Mouse (Mus musculus): Measurements from ENCODE around the gene Sardh. TPM values are rescaled to one million over a fixed set of nuclear protein-coding genes. Genes with fewer than 3 reads are reported as not detected.

The Sardh gene
- total and polyA plus RNA-seq, 3 experiments = 0.13 TPM; not detected in 2

DNA sequence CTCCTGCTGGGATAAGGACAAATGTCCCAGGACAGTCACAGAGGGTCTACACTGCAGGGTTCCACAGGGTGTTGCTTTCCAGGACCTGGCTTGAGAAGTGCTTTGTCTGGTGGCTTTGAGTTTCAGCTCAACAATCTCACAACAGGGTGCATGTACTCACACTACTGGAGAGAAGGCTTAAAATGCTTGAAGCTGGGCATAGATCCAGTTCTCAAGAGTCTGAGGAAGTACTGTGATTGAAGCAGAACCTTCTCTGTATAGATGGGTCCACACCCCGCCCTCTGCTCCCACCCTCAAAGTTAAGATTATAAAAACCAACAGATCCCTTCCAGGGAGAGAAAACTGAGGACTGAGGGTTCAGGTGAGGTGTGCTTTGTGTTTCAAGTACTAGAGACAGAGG lies 47.6 kb downstream of the Sardh start:
- H3K36me3 ChIP-seq (replicated peaks in 1 of 2; ENCODE audit: control insufficient read depth in 1 of 2, insufficient read depth in 1 of 2, low read length in 1 of 2) = no peaks in the 10 kb centered on the region
- peaks cover 0 to 11% of the 10 kb centered on the region in 2 experiments; a peak in 2 of 4 replicates for H3K4me1 ChIP-seq (ENCODE audit: control insufficient read depth in 1 of 2, insufficient read depth in 2 of 2)
- no peak overlapping the region for H3K4me3 ChIP-seq (replicated peaks in 1 of 3; ENCODE audit: low read depth in 2 of 3, low read length in 2 of 3, poor library complexity in 1 of 3)
- in situ Hi-C loops (cut with MboI; ENCODE audit: low pct_ligation_motif_present, low pct_unique_long_range_greater_than_20kb, low sequenced_read_pairs) (no loop called here), dilution Hi-C loops (cut with MboI; ENCODE audit: extremely low pct_ligation_motif_present, extremely low pct_unique_long_range_greater_than_20kb, low sequenced_read_pairs) (no loop called here)
- no peak for DNase-seq (ENCODE audit: extremely low read depth)
- no peak overlapping the region for H3K4me2 ChIP-seq (ENCODE audit: insufficient read depth, low read depth, poor library complexity, severe bottlenecking)
- no peaks in the 10 kb centered on the region for H3K9me3 ChIP-seq (replicated peaks; ENCODE audit: low read length)
- no peak overlapping the region for H3K9ac ChIP-seq (ENCODE audit: insufficient read depth, low read depth)
- H3K27me3 ChIP-seq (replicated peaks) = peaks cover 10% of the 10 kb centered on the region
- H3K79me2 ChIP-seq (replicated peaks; ENCODE audit: control insufficient read depth, extremely low read depth, insufficient read depth, poor library complexity, severe bottlenecking) = no peaks in the 10 kb centered on the region
- TF ChIP-seq MEF2A (IDR thresholded peaks at IDR 0.05; ENCODE audit: borderline replicate concordance, low read depth, low read length) (no peak), CHD1 (IDR thresholded peaks at IDR 0.05; ENCODE audit: low read depth, low read length) (no peak), NELFE (IDR thresholded peaks at IDR 0.05; ENCODE audit: low read depth, low read length) (no peak), ETS1 (conservative IDR thresholded peaks at IDR 0.05; ENCODE audit: low read depth, low read length) (no peak), TCF12 (IDR thresholded peaks at IDR 0.05; ENCODE audit: low read depth, low read length) (no peak), EP300 (IDR thresholded peaks at IDR 0.05; ENCODE audit: low read length) (no peak), GABPA (IDR thresholded peaks at IDR 0.05; ENCODE audit: insufficient replicate concordance, low read depth, low read length) (no peak), KAT2A (IDR thresholded peaks at IDR 0.05; ENCODE audit: insufficient replicate concordance, low read length) (no peak), ZNF384 (IDR thresholded peaks at IDR 0.05; ENCODE audit: low read depth, low read length) (no peak)
- no peak overlapping the region for H3K27ac ChIP-seq (ENCODE audit: insufficient read depth, low read depth)

DNA sequence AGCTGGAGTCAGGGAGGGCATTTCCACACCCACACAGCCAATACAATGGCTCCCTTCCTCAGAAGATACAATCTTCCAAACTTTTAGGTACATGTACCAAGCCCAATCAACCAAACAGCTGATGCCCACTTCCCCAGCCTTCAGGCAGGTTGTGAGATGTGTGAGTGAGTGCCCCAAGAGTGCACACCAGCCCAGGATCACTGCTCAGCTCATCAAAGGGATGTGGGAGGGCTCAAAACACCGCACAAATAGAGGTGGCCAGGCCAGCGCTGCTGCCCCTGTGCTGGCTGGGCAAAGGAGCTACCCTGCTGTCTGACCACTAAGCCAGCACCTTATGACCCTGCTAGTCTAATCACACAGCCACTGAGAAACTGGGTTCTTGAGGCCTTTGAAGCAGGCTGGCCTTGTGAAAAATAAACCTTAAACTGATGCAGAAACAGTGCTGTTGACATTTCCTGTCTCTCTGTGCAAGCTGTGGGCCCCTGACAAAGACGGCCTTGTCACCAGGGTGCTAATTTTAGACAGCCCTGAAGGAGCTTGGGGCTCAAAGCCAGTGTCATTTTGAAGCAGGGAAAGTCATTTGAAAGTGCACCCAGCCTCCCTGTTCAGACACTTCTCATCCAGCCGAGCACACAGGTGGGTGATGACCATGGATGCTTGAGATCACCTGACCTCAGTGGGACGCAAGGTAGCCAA lies 49.4 kb downstream of the Sardh start:
- no peak for DNase-seq (ENCODE audit: extremely low read depth)
- no peaks in the 10 kb centered on the region for H3K9me3 ChIP-seq (replicated peaks; ENCODE audit: low read length)
- in situ Hi-C loops (cut with MboI; ENCODE audit: low pct_ligation_motif_present, low pct_unique_long_range_greater_than_20kb, low sequenced_read_pairs) = no loop called here
- H3K4me2 ChIP-seq (ENCODE audit: insufficient read depth, low read depth, poor library complexity, severe bottlenecking) = no peak overlapping the region
- no peak overlapping the region for H3K9ac ChIP-seq (ENCODE audit: insufficient read depth, low read depth)
- no peaks in the 10 kb centered on the region for H3K36me3 ChIP-seq (replicated peaks in 1 of 2; ENCODE audit: control insufficient read depth in 1 of 2, insufficient read depth in 1 of 2, low read length in 1 of 2)
- H3K79me2 ChIP-seq (replicated peaks; ENCODE audit: control insufficient read depth, extremely low read depth, insufficient read depth, poor library complexity, severe bottlenecking) = no peaks in the 10 kb centered on the region
- no peak for TF ChIP-seq CTCF (conservative IDR thresholded peaks at IDR 0.05 in 1 of 2, IDR thresholded peaks at IDR 0.05 in 1 of 2; ENCODE audit: low read depth in 2 of 2, low read length in 2 of 2)
- TF ChIP-seq ETS1 (conservative IDR thresholded peaks at IDR 0.05; ENCODE audit: low read depth, low read length) = no peak
- TF ChIP-seq E2F4 (IDR thresholded peaks at IDR 0.05; ENCODE audit: insufficient replicate concordance, low read depth, low read length) = no peak
- TF ChIP-seq CHD2 (IDR thresholded peaks at IDR 0.05; ENCODE audit: low read length) = no peak
- TF ChIP-seq NRF1 (IDR thresholded peaks at IDR 0.05; ENCODE audit: low read depth, low read length) = no peak
- TF ChIP-seq GABPA (IDR thresholded peaks at IDR 0.05; ENCODE audit: insufficient replicate concordance, low read depth, low read length) = no peak
- TF ChIP-seq KAT2A (IDR thresholded peaks at IDR 0.05; ENCODE audit: insufficient replicate concordance, low read length) = no peak
- TF ChIP-seq USF2 (conservative IDR thresholded peaks at IDR 0.05; ENCODE audit: low read depth, low read length) = no peak
- no peak for TF ChIP-seq EP300 (IDR thresholded peaks at IDR 0.05; ENCODE audit: low read length)
- no peak for TF ChIP-seq MXI1 (IDR thresholded peaks at IDR 0.05; ENCODE audit: low read depth, low read length)
- no peak for TF ChIP-seq IRF4 (IDR thresholded peaks at IDR 0.05; ENCODE audit: low read depth, low read length)
- TF ChIP-seq MAX (IDR thresholded peaks at IDR 0.05; ENCODE audit: low read length) = no peak
- TF ChIP-seq JUND (conservative IDR thresholded peaks at IDR 0.05; ENCODE audit: low read depth, low read length) = no peak
- TF ChIP-seq MEF2A (IDR thresholded peaks at IDR 0.05; ENCODE audit: borderline replicate concordance, low read depth, low read length) = no peak
- TF ChIP-seq NELFE (IDR thresholded peaks at IDR 0.05; ENCODE audit: low read depth, low read length) = no peak
- no peak for TF ChIP-seq MYC (IDR thresholded peaks at IDR 0.05; ENCODE audit: low read depth, low read length)
- no peak overlapping the region for H3K27ac ChIP-seq (ENCODE audit: insufficient read depth, low read depth)
- H3K4me1 ChIP-seq (ENCODE audit: control insufficient read depth in 1 of 2, insufficient read depth in 2 of 2) = peaks cover 0 to 11% of the 10 kb centered on the region in 2 experiments; a peak in 2 of 4 replicates
- H3K4me3 ChIP-seq (replicated peaks in 1 of 3; ENCODE audit: low read depth in 2 of 3, low read length in 2 of 3, poor library complexity in 1 of 3) = no peak overlapping the region
- dilution Hi-C loops (cut with MboI; ENCODE audit: extremely low pct_ligation_motif_present, extremely low pct_unique_long_range_greater_than_20kb, low sequenced_read_pairs) = no loop called here
- peaks cover 8% of the 10 kb centered on the region for H3K27me3 ChIP-seq (replicated peaks)
